ENCODE assay signal across 8 mouse cellular contexts in the genomic region with DNA sequence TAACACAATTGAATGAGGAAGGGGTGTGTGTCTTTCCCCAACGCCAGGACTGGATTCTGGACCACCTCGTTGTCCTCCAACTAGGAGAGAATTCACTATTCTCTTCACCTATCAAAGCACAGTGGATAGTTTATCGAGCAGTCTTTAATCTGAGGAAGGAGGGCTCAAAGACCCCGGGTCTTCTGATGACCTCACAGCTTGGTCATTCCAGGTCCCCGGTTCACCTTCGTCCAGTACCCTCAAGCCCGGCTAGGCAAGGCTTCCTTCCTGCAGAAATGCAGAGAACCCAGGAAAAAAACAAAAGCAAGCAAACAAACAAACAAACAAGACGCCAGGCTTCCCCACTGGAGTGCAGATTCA. TPM values are rescaled to one million over a fixed set of nuclear protein-coding genes. Genes with fewer than 3 reads are reported as not detected.
DNase-seq lines count a peak whose midpoint lies in the region; ATAC-seq and TF ChIP-seq lines count a peak whose summit lies in the region.

No protein-coding gene starts in this region.

- peak overlapping the region; percentile 61 for H3K27ac ChIP-seq in heart, embryonic 12.5 days (ENCODE audit: poor library complexity, severe bottlenecking)
- no peak overlapping the region for H3K27ac ChIP-seq in forebrain, embryonic 14.5 days (ENCODE audit: low read depth, low read length)
- peak overlapping the region; percentile 90 for H3K27ac ChIP-seq in liver, embryonic 16.5 days (ENCODE audit: low read length)

- H3K9me3 ChIP-seq in heart, embryonic 12.5 days (replicated peaks), result no peaks in the 10 kb centered on the region
- H3K9me3 ChIP-seq in E14TG2a.4 (ENCODE audit: low read length), result no peaks in the 10 kb centered on the region
- no peaks in the 10 kb centered on the region for H3K9me3 ChIP-seq in forebrain, embryonic 14.5 days (replicated peaks; ENCODE audit: control insufficient read depth, low read length)
- no peaks in the 10 kb centered on the region for H3K9me3 ChIP-seq in liver, embryonic 16.5 days (replicated peaks; ENCODE audit: control insufficient read depth, low read length)

- H3K4me2 ChIP-seq in heart, embryonic 12.5 days, result peak overlapping the region; percentile 95
- peak overlapping the region; percentile 89 for H3K4me2 ChIP-seq in forebrain, embryonic 14.5 days (ENCODE audit: low read length)
- H3K4me2 ChIP-seq in liver, embryonic 16.5 days (ENCODE audit: low read depth, low read length), result peak overlapping the region; percentile 97

- WGBS in heart, embryonic 12.5 days, result 12% methylated on average over 8 of the region's 8 CpGs
- 15% methylated on average over 8 of the region's 8 CpGs for WGBS in forebrain, embryonic 14.5 days
- WGBS in liver, embryonic 16.5 days (ENCODE audit: insufficient replicate concordance), result 6% methylated on average over 8 of the region's 8 CpGs

- TF ChIP-seq CTCF in E14TG2a.4 (conservative IDR thresholded peaks at IDR 0.05; ENCODE audit: low read length), result no peak

- no peaks in the 10 kb centered on the region for H3K36me3 ChIP-seq in heart, embryonic 12.5 days
- H3K36me3 ChIP-seq in E14TG2a.4 (ENCODE audit: insufficient read depth, low read length), result peaks cover 5% of the 10 kb centered on the region; the same call in 1 of the 2 replicates
- H3K36me3 ChIP-seq in forebrain, embryonic 14.5 days (ENCODE audit: control insufficient read depth, insufficient read depth, low read length), result no peaks in the 10 kb centered on the region
- H3K36me3 ChIP-seq in liver, embryonic 16.5 days (ENCODE audit: control insufficient read depth, insufficient read depth), result no peaks in the 10 kb centered on the region

- peak overlapping the region; percentile 2; the same call in 1 of the 2 replicates for H3K9ac ChIP-seq in heart, embryonic 12.5 days
- no peak overlapping the region; the same call in 1 of the 2 replicates for H3K9ac ChIP-seq in forebrain, embryonic 14.5 days (ENCODE audit: low read length)
- H3K9ac ChIP-seq in liver, embryonic 16.5 days (ENCODE audit: low read depth, low read length), result peak overlapping the region; percentile 96

- ATAC-seq in heart, embryonic 12.5 days (ENCODE audit: insufficient number of reproducible peaks, low FRiP score), result no peak
- ATAC-seq in forebrain, embryonic 14.5 days, result 0 out of 2 replicates have a peak, but pooled peaks have one; percentile 15
- ATAC-seq in liver, embryonic 16.5 days (ENCODE audit: low read depth), result no peak

- DNase-seq in heart, adult 11 months, result no peak
- DNase-seq in forebrain, embryonic 14.5 days (ENCODE audit: low spot score), result no peak
- DNase-seq in adrenal gland, adult (ENCODE audit: inconsistent age in 2 of 2, low spot score in 1 of 2), result no peak
- DNase-seq in urinary bladder, adult 2 months (ENCODE audit: low spot score), result no peak
- DNase-seq in urinary bladder, postnatal 25 days (ENCODE audit: low spot score), result no peak

- H3K27me3 ChIP-seq in heart, embryonic 12.5 days (replicated peaks), result no peaks in the 10 kb centered on the region
- H3K27me3 ChIP-seq in E14TG2a.4 (ENCODE audit: insufficient read depth, low read length), result peaks cover 5% of the 10 kb centered on the region; the same call in 1 of the 2 replicates
- H3K27me3 ChIP-seq in forebrain, embryonic 14.5 days (replicated peaks; ENCODE audit: control insufficient read depth, insufficient read depth, low read length), result no peaks in the 10 kb centered on the region
- H3K27me3 ChIP-seq in liver, embryonic 16.5 days (ENCODE audit: control insufficient read depth, insufficient read depth, low read depth, low read length), result no peaks in the 10 kb centered on the region

- H3K4me3 ChIP-seq in heart, embryonic 12.5 days, result peak overlapping the region; percentile 86
- H3K4me3 ChIP-seq in E14TG2a.4 (replicated peaks; ENCODE audit: low read length), result peak overlapping the region; percentile 87
- H3K4me3 ChIP-seq in forebrain, embryonic 14.5 days (ENCODE audit: low read depth, low read length), result peak overlapping the region; percentile 61
- peak overlapping the region; percentile 87 for H3K4me3 ChIP-seq in liver, embryonic 16.5 days (ENCODE audit: low read depth, low read length)

- peaks cover 18% of the 10 kb centered on the region for H3K4me1 ChIP-seq in heart, embryonic 12.5 days (replicated peaks)
- H3K4me1 ChIP-seq in E14TG2a.4 (replicated peaks; ENCODE audit: low read depth, low read length), result peaks cover 79% of the 10 kb centered on the region
- peaks cover 6% of the 10 kb centered on the region for H3K4me1 ChIP-seq in forebrain, embryonic 14.5 days (ENCODE audit: control insufficient read depth, insufficient read depth, low read length)
- H3K4me1 ChIP-seq in liver, embryonic 16.5 days (ENCODE audit: control insufficient read depth, low read depth, low read length), result peaks cover 23% of the 10 kb centered on the region

RNA-seq across cellular contexts. Expression of gene Cln6, which starts 0.5 kb away (rescaled TPM):
- 19.6 and 21.6 TPM in 2 replicates for polyA plus RNA-seq in heart, embryonic 12.5 days (2016; fragmentation: Nextera tagmentation; extraction: Ambion mirVana)
- 3.8 and 4.9 TPM in 2 replicates for polyA plus RNA-seq in forebrain, embryonic 14.5 days (2014; fragmentation: Nextera tagmentation; extraction: Ambion mirVana)
- 11.7 and 13.2 TPM in 2 replicates for polyA plus RNA-seq in liver, embryonic 16.5 days (2015; fragmentation: Nextera tagmentation; extraction: Ambion mirVana)
- polyA plus RNA-seq in urinary bladder, adult 2 months (2012; rRNA removed), result 26.5 and 33.1 TPM in 2 replicates

RNA-seq across cellular contexts. Expression of gene Calml4, which starts 19.8 kb away (rescaled TPM):
- 0.27 and 0.52 TPM in 2 replicates for polyA plus RNA-seq in heart, embryonic 12.5 days (2016; fragmentation: Nextera tagmentation; extraction: Ambion mirVana)
- 12.0 and 12.9 TPM in 2 replicates for polyA plus RNA-seq in forebrain, embryonic 14.5 days (2014; fragmentation: Nextera tagmentation; extraction: Ambion mirVana)
- 1.9 and 4.0 TPM in 2 replicates for polyA plus RNA-seq in liver, embryonic 16.5 days (2015; fragmentation: Nextera tagmentation; extraction: Ambion mirVana)
- 25.5 and 28.4 TPM in 2 replicates for polyA plus RNA-seq in urinary bladder, adult 2 months (2012; rRNA removed)

RNA-seq across cellular contexts. Expression of gene Fem1b, which starts 26.4 kb away (rescaled TPM):
- polyA plus RNA-seq in heart, embryonic 12.5 days (2016; fragmentation: Nextera tagmentation; extraction: Ambion mirVana), result 23.4 and 23.9 TPM in 2 replicates
- 57.8 and 60.8 TPM in 2 replicates for polyA plus RNA-seq in forebrain, embryonic 14.5 days (2014; fragmentation: Nextera tagmentation; extraction: Ambion mirVana)
- polyA plus RNA-seq in liver, embryonic 16.5 days (2015; fragmentation: Nextera tagmentation; extraction: Ambion mirVana), result 8.0 and 8.4 TPM in 2 replicates
- 12.6 and 15.2 TPM in 2 replicates for polyA plus RNA-seq in urinary bladder, adult 2 months (2012; rRNA removed)
